Mouse (Mus musculus) B cell, adult 62 days (primary cell): ENCODE measurements around the gene Etv1. TPM values are rescaled to one million over a fixed set of nuclear protein-coding genes. Genes with fewer than 3 reads are reported as not detected.

ENCODE experiments used
- total RNA-seq: library from RNA; stranded (reverse); gene quantifications from 4 replicates; pipeline ENCODE4 v1.2.4, GENCODE M21; 2023

Etv1 gene
- total RNA-seq = 0.42 to 0.61 TPM (median 0.50 TPM) in 3 of 4 replicates, not detected in the other

DNA sequence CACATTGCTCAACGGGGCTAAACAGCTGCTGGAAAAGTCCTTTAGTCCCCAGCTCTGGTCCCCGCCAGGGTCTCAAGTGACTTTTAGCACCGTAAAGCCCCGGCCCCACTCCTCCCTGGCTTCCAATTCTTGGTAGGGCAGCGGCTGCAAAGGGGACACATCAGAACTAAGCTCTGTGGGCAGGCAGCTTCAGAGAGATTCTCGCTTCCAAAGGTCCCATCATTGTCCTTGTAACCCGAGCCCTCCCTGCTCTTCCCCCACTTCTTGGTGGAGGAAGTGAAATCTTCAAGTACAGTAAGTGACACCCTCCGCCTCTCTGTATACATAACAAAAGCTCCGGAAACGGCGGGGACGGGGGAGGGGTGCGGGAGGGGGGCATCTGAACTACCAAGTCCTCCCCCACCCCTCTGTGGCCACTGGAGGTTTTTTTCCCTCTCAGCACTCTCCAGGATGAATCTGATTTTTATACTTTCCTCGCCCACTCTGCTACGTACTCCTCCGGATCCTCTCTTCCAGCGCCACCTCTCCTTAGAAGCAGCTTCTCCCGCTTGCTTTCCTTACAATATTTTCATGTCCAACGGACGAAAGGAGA lies at the start of gene Etv1:
Gene Etv1 (plus strand): TSS at position 195 of the 592 bp plus-strand sequence.

